Mouse (Mus musculus) heart, postnatal 0 days (tissue): ENCODE data around the gene Fads2.

Experiments used
- CTCF ChIP-seq: IDR thresholded peaks from 2 replicates; pipeline ENCODE4 v1.5.1; 2016; ENCODE audit warnings: antibody characterized with exemption, control low read depth, low read depth
- EP300 ChIP-seq: IDR thresholded peaks from 2 replicates; pipeline ENCODE4 v1.6.1; 2016; ENCODE audit warnings: antibody characterized with exemption, low read depth

DNA sequence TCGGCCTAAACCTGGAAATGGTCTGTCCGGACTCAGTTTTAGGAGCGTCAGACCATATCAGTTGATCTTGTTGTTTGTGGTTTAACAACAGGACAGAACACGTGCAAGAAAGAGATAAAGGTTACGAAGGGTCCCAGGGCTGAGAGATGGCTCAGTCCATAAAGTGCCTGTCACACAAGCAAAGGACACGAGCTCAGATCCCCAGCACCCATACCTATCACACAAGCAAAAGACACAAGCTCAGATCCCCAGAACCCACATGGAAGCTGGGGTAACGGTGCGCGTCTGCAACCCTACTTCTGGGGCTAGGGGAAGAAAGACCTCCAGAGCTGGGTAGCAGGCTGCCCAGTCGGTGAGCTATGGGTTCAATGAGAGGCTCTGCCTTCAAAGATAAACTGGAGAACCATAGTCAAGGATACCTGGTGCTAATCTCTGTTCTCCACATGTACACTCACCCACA, 3.5 kb upstream of the Fads2 start:
- TF ChIP-seq CTCF = no peak
- no peak for TF ChIP-seq EP300
